9 mouse cellular contexts compared by ENCODE assay signal in the genomic region with DNA sequence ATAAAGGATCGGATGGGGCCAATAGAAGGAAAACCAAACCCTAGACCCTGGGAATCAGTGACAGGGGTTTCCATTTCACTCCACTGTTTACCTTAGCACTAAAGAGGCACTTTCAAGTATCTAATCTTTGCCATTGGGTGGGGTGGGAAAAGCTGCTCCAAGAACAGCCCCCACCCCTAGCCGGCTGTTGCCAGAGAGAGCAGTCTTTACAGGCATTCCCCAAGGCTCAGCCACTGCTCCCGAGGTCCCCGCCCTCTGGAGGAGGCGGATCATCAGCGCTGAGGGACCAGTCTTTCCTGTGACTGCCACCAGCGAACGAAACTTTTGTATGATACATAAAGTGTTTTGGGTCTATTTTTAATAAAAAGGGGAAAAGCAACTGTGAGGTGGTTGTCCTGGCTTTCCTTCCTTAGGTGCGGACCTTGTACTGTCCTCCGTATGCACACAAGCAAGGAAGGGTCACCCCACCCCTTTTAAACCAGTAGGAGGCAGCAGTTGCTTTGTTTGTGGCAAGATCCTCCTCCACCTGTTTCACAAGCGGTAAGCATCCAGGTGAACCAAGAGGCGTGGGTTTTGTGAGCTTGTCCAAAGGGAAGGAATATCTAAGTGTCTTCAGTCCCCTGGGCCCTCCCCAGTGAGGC. TPM values are rescaled to one million over a fixed set of nuclear protein-coding genes. Genes with fewer than 3 reads are reported as not detected.
A peak's percentile ranks its signal among the peaks of the same experiment; 100 is the strongest.
DNase-seq lines count a peak whose midpoint lies in the region; ATAC-seq and TF ChIP-seq lines count a peak whose summit lies in the region.
"Had no signal": no experiment of that assay in that cellular context is flagged by ENCODE, and none has a peak within 500 bp of the region (broad histone marks: within the 10 kb centered on the region; RNA-seq: fewer than 3 reads in every experiment).

No protein-coding gene starts in this region.

- no peaks in the 10 kb centered on the region for H3K9me3 ChIP-seq in MEL (replicated peaks; ENCODE audit: insufficient read depth, low read length)
- H3K9me3 ChIP-seq in kidney, embryonic 16.5 days (ENCODE audit: low read length), result no peaks in the 10 kb centered on the region
- H3K9me3 ChIP-seq: G1E had no signal

- no peaks in the 10 kb centered on the region for H3K79me2 ChIP-seq in MEL (ENCODE audit: control insufficient read depth, insufficient read depth, low read length, poor library complexity)

- peak overlapping the region; percentile 50 for H3K4me2 ChIP-seq in kidney, embryonic 16.5 days (replicated peaks; ENCODE audit: low read depth, low read length)

- peak; percentile 4 for TF ChIP-seq RAD21 in MEL (IDR thresholded peaks at IDR 0.05; ENCODE audit: low read depth, low read length)

- H3K36me3 ChIP-seq in MEL (ENCODE audit: control insufficient read depth in 1 of 2, insufficient read depth in 2 of 2, low read length in 2 of 2), result no peaks in the 10 kb centered on the region
- peaks cover 7% of the 10 kb centered on the region; the same call in 1 of the 2 replicates for H3K36me3 ChIP-seq in kidney, embryonic 16.5 days (ENCODE audit: insufficient read depth, low read length)
- H3K36me3 ChIP-seq: G1E had no signal

- TF ChIP-seq EP300 in MEL (IDR thresholded peaks at IDR 0.05; ENCODE audit: low read depth in 1 of 2, low read length in 2 of 2), result no peak

- H3K4me1 ChIP-seq in MEL (ENCODE audit: control insufficient read depth in 1 of 2, insufficient read depth in 2 of 2, low read length in 2 of 2), result peaks cover 0 to 10% of the 10 kb centered on the region in 2 experiments; a peak in 1 of 4 replicates
- peaks cover 81% of the 10 kb centered on the region for H3K4me1 ChIP-seq in kidney, embryonic 16.5 days (ENCODE audit: insufficient read depth, low read length)

- H3K27ac ChIP-seq in MEL (ENCODE audit: control insufficient read depth, low read depth, low read length), result no peak overlapping the region
- H3K27ac ChIP-seq in kidney, embryonic 16.5 days (ENCODE audit: low read length), result peak overlapping the region; percentile 84

- WGBS in kidney, embryonic 16.5 days, result under 1% methylated on average over 12 of the region's 12 CpGs

- ATAC-seq in kidney, embryonic 16.5 days (ENCODE audit: low FRiP score, low TSS enrichment), result peak; percentile 14; the same call in 1 of the 2 replicates
- ATAC-seq in activated CD4-positive, CD25-positive, alpha-beta regulatory T cell, adult 4 months, result no peak

- TF ChIP-seq POLR2A in MEL (IDR thresholded peaks at IDR 0.05; ENCODE audit: control insufficient read depth in 1 of 2, insufficient read depth in 1 of 2, low read depth in 1 of 2, low read length in 2 of 2, poor library complexity in 1 of 2), result no peak

- H3K27me3 ChIP-seq in MEL (ENCODE audit: control insufficient read depth in 1 of 2, insufficient read depth in 2 of 2, low read length in 2 of 2), result no peaks in the 10 kb centered on the region
- H3K27me3 ChIP-seq in kidney, embryonic 16.5 days (ENCODE audit: insufficient read depth, low read length), result no peaks in the 10 kb centered on the region

- no peak overlapping the region for H3K9ac ChIP-seq in MEL (ENCODE audit: control insufficient read depth, low read depth, low read length, poor library complexity, severe bottlenecking)
- H3K9ac ChIP-seq in kidney, embryonic 16.5 days (replicated peaks; ENCODE audit: low read length), result peak overlapping the region; percentile 55

- peak; percentile 33 to 50 for DNase-seq in adrenal gland, postnatal 36 days
- DNase-seq in adrenal gland, postnatal 4 days (ENCODE audit: low spot score in 2 of 2), result no peak
- DNase-seq in MEL (ENCODE audit: low read depth, low spot score), result no peak
- peak; percentile 61 for DNase-seq in forelimb bud, embryonic 11.5 days (ENCODE audit: low read depth, low spot score)
- DNase-seq in lung, postnatal 25 days (ENCODE audit: low spot score), result peak; percentile 59
- DNase-seq in gastrocnemius, adult 18-20 months (ENCODE audit: low spot score), result no peak

- no peak overlapping the region for H3K4me3 ChIP-seq in MEL (ENCODE audit: control insufficient read depth in 1 of 2, insufficient read depth in 1 of 2, low read depth in 2 of 2, low read length in 2 of 2)
- H3K4me3 ChIP-seq in kidney, embryonic 16.5 days (ENCODE audit: low read length), result peak overlapping the region; percentile 30

- peak in 1 of 3 experiments; percentile 7; a peak in 1 of 6 replicates for TF ChIP-seq CTCF in MEL (IDR thresholded peaks at IDR 0.05 in 2 of 3, conservative IDR thresholded peaks at IDR 0.05 in 1 of 3; ENCODE audit: control insufficient read depth in 1 of 3, insufficient read depth in 1 of 3, low read depth in 2 of 3, low read length in 3 of 3, poor library complexity in 1 of 3, severe bottlenecking in 1 of 3)

TF ChIP-seq in MEL, 35 proteins besides CTCF, POLR2A, EP300 and RAD21:
- TF ChIP-seq ETS1 (IDR thresholded peaks at IDR 0.05; ENCODE audit: low read depth, low read length) (no peak), POLR2AphosphoS5 (IDR thresholded peaks at IDR 0.05; ENCODE audit: borderline replicate concordance, low read depth, low read length) (no peak), MEF2A (IDR thresholded peaks at IDR 0.05; ENCODE audit: extremely low read depth, insufficient replicate concordance, low read depth, low read length, poor library complexity, severe bottlenecking) (no peak), TCF12 (IDR thresholded peaks at IDR 0.05; ENCODE audit: low read depth, low read length) (no peak), SMC3 (IDR thresholded peaks at IDR 0.05; ENCODE audit: low read depth, low read length) (no peak), MYC (IDR thresholded peaks at IDR 0.05; ENCODE audit: low read depth, low read length) (no peak), ELF1 (IDR thresholded peaks at IDR 0.05; ENCODE audit: low read depth, low read length) (no peak), RCOR1 (IDR thresholded peaks at IDR 0.05; ENCODE audit: low read depth, low read length) (no peak), GABPA (IDR thresholded peaks at IDR 0.05; ENCODE audit: low read depth, low read length) (no peak), E2F4 (IDR thresholded peaks at IDR 0.05; ENCODE audit: borderline replicate concordance, low read depth, low read length) (no peak), JUND (IDR thresholded peaks at IDR 0.05; ENCODE audit: low read depth, low read length) (no peak), CHD2 (IDR thresholded peaks at IDR 0.05; ENCODE audit: low read length) (no peak), KAT2A (conservative IDR thresholded peaks at IDR 0.05; ENCODE audit: low read depth, low read length) (no peak), TAL1 (IDR thresholded peaks at IDR 0.05; ENCODE audit: low read length) (no peak), ZMIZ1 (IDR thresholded peaks at IDR 0.05; ENCODE audit: low read depth, low read length) (no peak)

RNA-seq across cellular contexts. Expression of gene Ypel4, which starts 4.5 kb away (rescaled TPM):
- 1 to 10 TPM; 2.8 to 5.0 TPM for total RNA-seq in adrenal gland, postnatal 36 days (2021)
- 10 to 100 TPM; 12.0 to 18.2 TPM for total RNA-seq in adrenal gland, postnatal 4 days (2021)
- total RNA-seq in MEL (2012; rRNA removed), result not detected in 2 replicates
- polyA plus RNA-seq in MEL (2012; ENCODE audit: insufficient read depth in 1 of 2, insufficient read length in 2 of 2, low read depth in 1 of 2, low replicate concordance in 2 of 2, missing spikeins in 1 of 2), result under 1 TPM in 1 of 2 experiments, not detected in 1; 0.06 TPM
- 5.4 and 9.4 TPM in 2 replicates for polyA plus RNA-seq in kidney, embryonic 16.5 days (2015; fragmentation: Nextera tagmentation; extraction: Ambion mirVana)
- polyA plus RNA-seq in activated CD4-positive, CD25-positive, alpha-beta regulatory T cell, adult 4 months (2017; shearing (Covaris generic)), result 1 to 10 TPM in 1 of 2 experiments, under 1 TPM in 1; 0.64 to 1.1 TPM
- total RNA-seq in gastrocnemius, adult 18-20 months (2021), result under 1 TPM; 0.38 to 0.57 TPM

RNA-seq across cellular contexts. Expression of gene Gm19426, which starts 5.1 kb away (rescaled TPM):
- total RNA-seq in adrenal gland, postnatal 36 days (2021), result 1 to 10 TPM; 1.5 to 2.4 TPM
- 1 to 10 TPM; 8.3 to 9.1 TPM for total RNA-seq in adrenal gland, postnatal 4 days (2021)
- total RNA-seq in MEL (2012; rRNA removed), result not detected in 2 replicates
- not detected for polyA plus RNA-seq in MEL (2012; ENCODE audit: insufficient read depth in 1 of 2, insufficient read length in 2 of 2, low read depth in 1 of 2, low replicate concordance in 2 of 2, missing spikeins in 1 of 2)
- 9.8 and 10.9 TPM in 2 replicates for polyA plus RNA-seq in kidney, embryonic 16.5 days (2015; fragmentation: Nextera tagmentation; extraction: Ambion mirVana)
- not detected for polyA plus RNA-seq in activated CD4-positive, CD25-positive, alpha-beta regulatory T cell, adult 4 months (2017; shearing (Covaris generic))
- total RNA-seq in gastrocnemius, adult 18-20 months (2021), result under 1 TPM in 1 of 2 experiments, not detected in 1; 0.43 TPM
- total RNA-seq: G1E had no signal
- polyA plus RNA-seq: G1E had no signal

RNA-seq across cellular contexts. Expression of gene Clp1, which starts 11.2 kb away (rescaled TPM):
- 10 to 100 TPM; 13.5 to 16.4 TPM for total RNA-seq in adrenal gland, postnatal 36 days (2021)
- total RNA-seq in adrenal gland, postnatal 4 days (2021), result 10 to 100 TPM; 13.0 to 15.2 TPM
- total RNA-seq in MEL (2012; rRNA removed), result 27.1 and 29.1 TPM in 2 replicates
- 10 to 100 TPM in 1 of 2 experiments, not detected in 1; 29.8 TPM for polyA plus RNA-seq in MEL (2012; ENCODE audit: insufficient read depth in 1 of 2, insufficient read length in 2 of 2, low read depth in 1 of 2, low replicate concordance in 2 of 2, missing spikeins in 1 of 2)
- 31.1 and 32.1 TPM in 2 replicates for polyA plus RNA-seq in kidney, embryonic 16.5 days (2015; fragmentation: Nextera tagmentation; extraction: Ambion mirVana)
- 10 to 100 TPM; 47.4 to 47.7 TPM for polyA plus RNA-seq in activated CD4-positive, CD25-positive, alpha-beta regulatory T cell, adult 4 months (2017; shearing (Covaris generic))
- total RNA-seq in gastrocnemius, adult 18-20 months (2021), result 1 to 10 TPM; 3.3 to 3.8 TPM

RNA-seq across cellular contexts. Expression of gene Zdhhc5, which starts 23.4 kb away (rescaled TPM):
- total RNA-seq in adrenal gland, postnatal 36 days (2021), result 10 to 100 TPM; 63.3 to 63.9 TPM
- 10 to 100 TPM; 52.5 to 61.7 TPM for total RNA-seq in adrenal gland, postnatal 4 days (2021)
- total RNA-seq in MEL (2012; rRNA removed), result 26.4 and 29.3 TPM in 2 replicates
- 10 to 100 TPM in 1 of 2 experiments, not detected in 1; 42.9 TPM for polyA plus RNA-seq in MEL (2012; ENCODE audit: insufficient read depth in 1 of 2, insufficient read length in 2 of 2, low read depth in 1 of 2, low replicate concordance in 2 of 2, missing spikeins in 1 of 2)
- 30.4 and 30.6 TPM in 2 replicates for polyA plus RNA-seq in kidney, embryonic 16.5 days (2015; fragmentation: Nextera tagmentation; extraction: Ambion mirVana)
- 10 to 100 TPM; 13.7 to 14.5 TPM for polyA plus RNA-seq in activated CD4-positive, CD25-positive, alpha-beta regulatory T cell, adult 4 months (2017; shearing (Covaris generic))
- total RNA-seq in gastrocnemius, adult 18-20 months (2021), result 10 to 100 TPM; 72.0 to 78.9 TPM

RNA-seq across cellular contexts. Expression of gene Serping1, which starts 36.9 kb away (rescaled TPM):
- 10 to 100 TPM; 63.0 to 84.6 TPM for total RNA-seq in adrenal gland, postnatal 36 days (2021)
- total RNA-seq in adrenal gland, postnatal 4 days (2021), result 10 to 100 TPM; 64.5 to 76.4 TPM
- not detected in 2 replicates for total RNA-seq in MEL (2012; rRNA removed)
- not detected for polyA plus RNA-seq in MEL (2012; ENCODE audit: insufficient read depth in 1 of 2, insufficient read length in 2 of 2, low read depth in 1 of 2, low replicate concordance in 2 of 2, missing spikeins in 1 of 2)
- polyA plus RNA-seq in kidney, embryonic 16.5 days (2015; fragmentation: Nextera tagmentation; extraction: Ambion mirVana), result 115 and 119 TPM in 2 replicates
- polyA plus RNA-seq in activated CD4-positive, CD25-positive, alpha-beta regulatory T cell, adult 4 months (2017; shearing (Covaris generic)), result not detected
- 10 to 100 TPM; 50.8 to 72.0 TPM for total RNA-seq in gastrocnemius, adult 18-20 months (2021)
- total RNA-seq: G1E had no signal
- polyA plus RNA-seq: G1E had no signal

Comparison
In these comparisons a context has a peak if more than half of its experiments do, and no peak if none do; other contexts are left out.
1. DNase-seq: peak in adrenal gland, postnatal 36 days (2 of 2), forelimb bud, embryonic 11.5 days (single experiment) and lung, postnatal 25 days (single experiment); none in adrenal gland, postnatal 4 days (0 of 2), MEL (single experiment) and gastrocnemius, adult 18-20 months (single experiment).